Mouse (Mus musculus): ENCODE data around the gene Tmem247.

DNA sequence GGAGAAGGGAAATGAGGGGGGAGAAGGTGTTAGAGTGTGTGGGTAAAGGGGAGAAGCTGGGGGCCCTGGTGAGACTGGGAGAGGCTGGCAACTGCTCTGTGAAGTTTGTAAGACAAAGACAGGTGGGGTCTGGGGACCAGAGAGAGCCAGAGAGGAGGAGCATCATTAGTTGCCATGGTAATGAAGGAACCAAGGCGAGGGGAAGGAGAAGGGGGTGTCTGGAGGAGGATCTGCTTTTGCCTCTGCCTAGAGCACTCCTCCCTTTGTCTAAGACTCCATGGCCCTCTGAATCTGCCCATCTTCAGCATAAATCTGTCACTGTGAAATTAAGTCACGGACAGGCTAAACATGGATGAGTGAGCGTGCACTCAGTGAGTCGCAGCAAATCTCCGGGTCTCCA is 15.7 kb downstream of the Tmem247 start:
- TF ChIP-seq POLR2A (IDR thresholded peaks at IDR 0.05; ENCODE audit: borderline replicate concordance, low read depth, low read length) (no peak), CTCF (IDR thresholded peaks at IDR 0.05; ENCODE audit: low read depth, low read length) (no peak)

Measured in bone marrow macrophage, adult 2 months (primary cell).